Comparison of ENCODE assay signal across 23 mouse cellular contexts in genomic region chrX:142316106-142316505, GRCm38 (mm10). TPM values are rescaled to one million over a fixed set of nuclear protein-coding genes. Genes with fewer than 3 reads are reported as not detected.
DNase-seq lines count a peak whose midpoint lies in the region; ATAC-seq and TF ChIP-seq lines count a peak whose summit lies in the region.
"Had no signal": no experiment of that assay in that cellular context is flagged by ENCODE, and none has a peak within 500 bp of the region (broad histone marks: within the 10 kb centered on the region; RNA-seq: fewer than 3 reads in every experiment).

No protein-coding gene starts in this region.

- DNase-seq in embryo, embryonic 10.5 days (ENCODE audit: low spot score): peak; percentile 2
- DNase-seq in embryo, embryonic 10 days (ENCODE audit: low spot score): no peak
- peak; percentile 21 for DNase-seq in kidney, adult 18-20 months
- peak; percentile 43 for DNase-seq in liver, adult 2 months (ENCODE audit: extremely low read depth, low read depth, low spot score)
- DNase-seq in liver, postnatal 0 days: no peak
- no peak for DNase-seq in heart, postnatal 10 days
- DNase-seq: adrenal gland, adult 8-10 months; B cell, adult 2 months; cerebellum, adult 11 months; cerebellum, adult 8-10 months; cerebellum, postnatal 14 days; gastrocnemius, postnatal 36 days; heart, adult 11 months; heart, postnatal 4 days had no signal

- no peak overlapping the region for H3K27ac ChIP-seq in kidney, embryonic 16.5 days (ENCODE audit: low read length)
- no peak overlapping the region for H3K27ac ChIP-seq in liver, adult 2 months (replicated peaks; ENCODE audit: insufficient read depth, low read depth, low read length)
- H3K27ac ChIP-seq in liver, postnatal 0 days (ENCODE audit: low read depth): no peak overlapping the region
- H3K27ac ChIP-seq: forebrain, embryonic 10.5 days; heart, embryonic 13.5 days; hindbrain, embryonic 12.5 days had no signal

- H3K9me3 ChIP-seq in kidney, embryonic 16.5 days (ENCODE audit: low read length): no peaks in the 10 kb centered on the region
- no peaks in the 10 kb centered on the region for H3K9me3 ChIP-seq in liver, postnatal 0 days (ENCODE audit: low read length)
- H3K9me3 ChIP-seq: forebrain, embryonic 10.5 days; G1E; heart, embryonic 13.5 days; hindbrain, embryonic 12.5 days had no signal

- peaks cover 14% of the 10 kb centered on the region; the same call in 1 of the 2 replicates for H3K27me3 ChIP-seq in kidney, embryonic 16.5 days (ENCODE audit: insufficient read depth, low read length)
- H3K27me3 ChIP-seq in liver, adult 2 months (ENCODE audit: control insufficient read depth, insufficient read depth, low read length): no peaks in the 10 kb centered on the region
- no peaks in the 10 kb centered on the region for H3K27me3 ChIP-seq in liver, postnatal 0 days (ENCODE audit: insufficient read depth, low read length)
- H3K27me3 ChIP-seq: hindbrain, embryonic 12.5 days had no signal

- TF ChIP-seq POLR2A in liver, adult 2 months (IDR thresholded peaks at IDR 0.05; ENCODE audit: extremely low read depth, insufficient read depth, low read length): no peak

- H3K4me1 ChIP-seq in kidney, embryonic 16.5 days (ENCODE audit: insufficient read depth, low read length): no peaks in the 10 kb centered on the region
- no peaks in the 10 kb centered on the region; the same call in 1 of the 2 replicates for H3K4me1 ChIP-seq in liver, adult 2 months (ENCODE audit: control insufficient read depth, insufficient read depth, low read length)
- no peaks in the 10 kb centered on the region for H3K4me1 ChIP-seq in liver, postnatal 0 days (ENCODE audit: insufficient read depth)
- H3K4me1 ChIP-seq: forebrain, embryonic 10.5 days; heart, embryonic 13.5 days; hindbrain, embryonic 12.5 days had no signal

- ATAC-seq in kidney, embryonic 16.5 days (ENCODE audit: low FRiP score, low TSS enrichment): no peak
- ATAC-seq in liver, postnatal 0 days: no peak
- ATAC-seq: CD4-positive, CD25-positive, alpha-beta regulatory T cell, adult 4 months; forebrain, embryonic 14.5 days; hindbrain, embryonic 16.5 days; inflammation-experienced regulatory T-cells, adult 6 months had no signal

- WGBS in kidney, embryonic 16.5 days: 70% methylated on average over 9 of the region's 9 CpGs
- 61% methylated on average over 9 of the region's 9 CpGs for WGBS in liver, adult 2 months
- 72% methylated on average over 9 of the region's 9 CpGs for WGBS in liver, postnatal 0 days (ENCODE audit: insufficient replicate concordance)

- TF ChIP-seq CTCF in liver, adult 2 months (IDR thresholded peaks at IDR 0.05; ENCODE audit: low read depth, low read length): no peak
- no peak for TF ChIP-seq CTCF in liver, postnatal 0 days (IDR thresholded peaks at IDR 0.05; ENCODE audit: low read depth)

- intact Hi-C loops in heart, postnatal 10 days (cut with DNase I): no loop called here

- no peaks in the 10 kb centered on the region for H3K79me2 ChIP-seq in liver, adult 2 months (ENCODE audit: control insufficient read depth, insufficient read depth, low read length)

- TF ChIP-seq EP300 in liver, postnatal 0 days (IDR thresholded peaks at IDR 0.05; ENCODE audit: low read depth): no peak

- H3K4me2 ChIP-seq in kidney, embryonic 16.5 days (replicated peaks; ENCODE audit: low read depth, low read length): no peak overlapping the region
- no peak overlapping the region for H3K4me2 ChIP-seq in liver, postnatal 0 days (ENCODE audit: low read depth, low read length)
- H3K4me2 ChIP-seq: heart, embryonic 13.5 days; hindbrain, embryonic 12.5 days had no signal

- H3K4me3 ChIP-seq in kidney, embryonic 16.5 days (ENCODE audit: low read length): no peak overlapping the region
- no peak overlapping the region for H3K4me3 ChIP-seq in liver, adult 2 months (ENCODE audit: insufficient read depth, low read depth, low read length)
- no peak overlapping the region for H3K4me3 ChIP-seq in liver, postnatal 0 days (ENCODE audit: low read depth, low read length)
- H3K4me3 ChIP-seq: forebrain, embryonic 10.5 days; heart, embryonic 13.5 days; hindbrain, embryonic 12.5 days had no signal

- no peaks in the 10 kb centered on the region for H3K36me3 ChIP-seq in kidney, embryonic 16.5 days (ENCODE audit: insufficient read depth, low read length)
- no peaks in the 10 kb centered on the region; the same call in 1 of the 2 replicates for H3K36me3 ChIP-seq in liver, adult 2 months (ENCODE audit: control insufficient read depth, insufficient read depth, low read length)
- no peaks in the 10 kb centered on the region for H3K36me3 ChIP-seq in liver, postnatal 0 days (replicated peaks; ENCODE audit: insufficient read depth, low read length)
- H3K36me3 ChIP-seq: forebrain, embryonic 10.5 days; heart, embryonic 13.5 days; hindbrain, embryonic 12.5 days had no signal

- no peak overlapping the region for H3K9ac ChIP-seq in kidney, embryonic 16.5 days (replicated peaks; ENCODE audit: low read length)
- no peak overlapping the region for H3K9ac ChIP-seq in liver, adult 2 months (ENCODE audit: low read depth, low read length)
- no peak overlapping the region for H3K9ac ChIP-seq in liver, postnatal 0 days (replicated peaks)
- H3K9ac ChIP-seq: heart, embryonic 13.5 days; hindbrain, embryonic 12.5 days had no signal

RNA-seq across cellular contexts. Expression of gene Kcne1l, which starts 10.0 kb away (rescaled TPM):
- 21.6 and 22.3 TPM in 2 replicates for polyA plus RNA-seq in kidney, embryonic 16.5 days (2015; fragmentation: Nextera tagmentation; extraction: Ambion mirVana)
- not detected in 2 replicates for total RNA-seq in liver, adult 2 months (2014; rRNA removed)
- 0.11 TPM in 1 of 2 replicates, not detected in the other for polyA plus RNA-seq in liver, adult 2 months (2012; rRNA removed)
- 0.45 and 0.49 TPM in 2 replicates for polyA plus RNA-seq in liver, postnatal 0 days (2015; fragmentation: Nextera tagmentation; extraction: Ambion mirVana)
- total RNA-seq in heart, postnatal 10 days (2021): 1 to 10 TPM; 1.3 to 2.0 TPM
- total RNA-seq: G1E had no signal
- polyA plus RNA-seq: CD4-positive, CD25-positive, alpha-beta regulatory T cell, adult 4 months; G1E; inflammation-experienced regulatory T-cells, adult 6 months had no signal

Comparison
In these comparisons a context has a peak if more than half of its experiments do, and no peak if none do; other contexts are left out.
1. DNase-seq: peak in embryo, embryonic 10.5 days (single experiment), kidney, adult 18-20 months (single experiment) and liver, adult 2 months (single experiment); none in embryo, embryonic 10 days (single experiment), liver, postnatal 0 days (single experiment) and heart, postnatal 10 days (0 of 2).
2. RNA of gene Kcne1l, which starts 10.0 kb away (polyA plus RNA-seq): 21.6 to 22.3 TPM in kidney, embryonic 16.5 days; 0.45 to 0.49 TPM in liver, postnatal 0 days and 0.11 TPM in liver, adult 2 months; every median in the first group is over 10 times any median in the second.